Mouse (Mus musculus): ENCODE measurements at regions not wholly inside any gene's neighbourhood (a gene's known extent, or its start where the extent isn't known, plus 50 kb on each side); places are given as distances from the start of the nearest gene placed in this dataset.
"Not testable (repeated sequence)": the region's sequence is repeated elsewhere in the genome, so short reads cannot be mapped to it uniquely, and the experiment has no call there.

DNA sequence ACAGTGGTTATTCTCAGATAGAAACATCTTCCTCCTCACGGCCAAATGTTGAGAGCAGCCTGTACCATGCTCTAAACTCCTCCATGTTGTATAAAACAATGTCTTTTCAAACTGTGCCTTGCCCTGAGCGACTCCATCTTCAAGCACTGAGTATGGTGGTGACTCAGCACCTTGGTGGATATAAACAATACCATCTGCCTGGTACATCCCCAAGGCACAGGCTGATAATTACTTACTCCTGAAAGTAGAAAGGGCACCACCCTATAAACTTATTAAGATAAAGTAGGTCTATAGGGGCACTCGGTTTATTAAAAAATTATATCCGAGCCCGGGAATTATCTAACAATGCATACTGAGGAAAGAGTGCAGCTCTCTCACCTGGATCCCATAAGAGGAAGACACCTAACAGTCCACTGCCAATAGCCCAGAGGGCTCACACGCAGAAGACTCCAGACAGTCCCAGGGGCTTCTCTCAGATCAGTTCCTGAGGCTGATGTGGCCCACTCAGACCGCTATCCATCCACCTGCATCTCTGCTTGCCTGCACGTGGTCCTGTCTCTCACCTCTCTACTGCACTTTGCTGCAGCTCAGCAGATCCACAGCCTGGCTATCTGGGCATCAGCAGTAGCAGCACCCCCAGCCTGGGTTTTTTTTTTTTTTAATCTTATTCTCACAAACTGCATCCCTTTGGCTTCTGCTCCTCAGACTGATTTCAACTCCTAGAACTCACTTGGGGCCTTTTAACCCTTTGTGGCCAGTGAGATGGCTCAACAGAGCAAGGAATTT is 109.7 kb upstream of the Dlg1 start:
- DNase-seq (ENCODE audit: low spot score), result no peak

DNA sequence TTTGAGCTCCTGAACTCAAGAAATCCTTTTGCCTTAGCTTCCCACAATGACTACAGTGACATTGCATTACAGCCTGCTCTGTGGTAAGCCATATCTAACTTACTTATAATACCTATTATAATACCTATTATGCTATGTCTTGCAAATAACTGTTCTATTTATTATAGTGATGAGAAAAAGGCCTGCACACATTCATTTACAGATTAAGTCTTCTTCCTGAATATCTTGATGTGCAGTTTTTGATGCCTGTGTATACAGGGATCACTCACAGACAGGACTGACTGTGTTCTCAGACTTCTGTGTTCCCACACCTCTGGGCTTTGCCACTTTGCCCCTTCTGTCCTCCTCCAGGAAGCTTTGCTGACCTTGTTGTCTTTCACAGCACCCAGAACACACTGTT is 102.8 kb upstream of the Dlg1 start:
- DNase-seq (ENCODE audit: low spot score), result no peak

DNA sequence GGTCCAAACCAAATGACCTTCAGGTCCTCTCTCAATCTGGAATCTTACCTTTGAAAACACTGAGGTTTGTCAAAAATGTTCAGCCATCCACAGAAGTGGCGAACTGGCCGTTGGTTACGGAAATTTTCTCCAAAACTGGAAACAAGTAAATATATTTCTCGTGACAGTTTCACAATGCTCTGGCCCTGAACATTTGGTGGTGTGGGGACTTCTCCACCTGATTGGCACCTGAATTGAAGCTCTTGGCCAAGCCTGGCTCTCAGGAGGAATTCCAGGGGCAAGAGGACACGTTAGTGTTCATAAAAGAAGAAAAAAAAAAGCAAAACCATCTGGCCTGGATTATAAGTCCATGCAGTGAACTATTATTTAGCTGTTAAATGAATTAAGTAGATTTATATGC is 98.3 kb upstream of the Dlg1 start:
- DNase-seq (ENCODE audit: low spot score), result no peak

DNA sequence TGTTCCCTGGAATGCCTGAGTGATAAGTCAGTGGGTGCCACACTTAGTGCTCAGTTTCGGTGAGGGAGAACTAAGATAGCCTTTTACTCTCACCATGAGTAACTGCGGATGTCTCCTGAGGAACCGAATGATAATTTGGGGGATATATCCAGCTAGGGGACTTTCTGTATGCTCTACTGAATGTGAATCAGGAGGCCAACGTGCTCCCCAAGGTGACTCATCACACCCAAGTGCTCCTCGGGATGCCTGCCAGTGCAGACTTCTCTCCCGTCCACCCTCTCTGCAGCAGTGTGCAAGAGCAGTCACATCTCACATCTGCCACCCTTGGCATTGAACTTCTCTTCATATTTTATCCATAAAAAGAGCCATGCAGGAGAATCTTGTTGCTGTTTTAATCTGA is 94.9 kb upstream of the Dlg1 start:
- no peak for DNase-seq (ENCODE audit: low spot score)

DNA sequence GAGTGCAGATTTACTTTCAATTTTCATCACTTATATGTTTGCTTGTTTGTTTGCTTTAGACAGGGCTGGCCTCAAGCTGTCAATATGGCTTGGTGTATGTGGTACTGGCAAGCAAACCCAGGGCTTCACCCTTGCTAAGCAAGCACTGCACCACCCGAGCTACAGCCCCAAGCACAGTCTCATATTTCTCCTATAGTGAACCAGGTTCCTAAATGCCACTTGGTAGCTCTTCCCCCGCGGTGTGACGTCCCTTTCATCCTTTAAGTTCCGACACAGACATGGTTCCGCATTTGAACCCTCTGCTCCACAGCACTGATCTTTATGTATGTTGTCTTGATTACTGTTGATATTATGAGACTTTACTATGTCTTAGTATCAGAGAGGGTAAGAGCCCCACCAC is 93.4 kb upstream of the Dlg1 start:
- DNase-seq (ENCODE audit: low spot score), result no peak

DNA sequence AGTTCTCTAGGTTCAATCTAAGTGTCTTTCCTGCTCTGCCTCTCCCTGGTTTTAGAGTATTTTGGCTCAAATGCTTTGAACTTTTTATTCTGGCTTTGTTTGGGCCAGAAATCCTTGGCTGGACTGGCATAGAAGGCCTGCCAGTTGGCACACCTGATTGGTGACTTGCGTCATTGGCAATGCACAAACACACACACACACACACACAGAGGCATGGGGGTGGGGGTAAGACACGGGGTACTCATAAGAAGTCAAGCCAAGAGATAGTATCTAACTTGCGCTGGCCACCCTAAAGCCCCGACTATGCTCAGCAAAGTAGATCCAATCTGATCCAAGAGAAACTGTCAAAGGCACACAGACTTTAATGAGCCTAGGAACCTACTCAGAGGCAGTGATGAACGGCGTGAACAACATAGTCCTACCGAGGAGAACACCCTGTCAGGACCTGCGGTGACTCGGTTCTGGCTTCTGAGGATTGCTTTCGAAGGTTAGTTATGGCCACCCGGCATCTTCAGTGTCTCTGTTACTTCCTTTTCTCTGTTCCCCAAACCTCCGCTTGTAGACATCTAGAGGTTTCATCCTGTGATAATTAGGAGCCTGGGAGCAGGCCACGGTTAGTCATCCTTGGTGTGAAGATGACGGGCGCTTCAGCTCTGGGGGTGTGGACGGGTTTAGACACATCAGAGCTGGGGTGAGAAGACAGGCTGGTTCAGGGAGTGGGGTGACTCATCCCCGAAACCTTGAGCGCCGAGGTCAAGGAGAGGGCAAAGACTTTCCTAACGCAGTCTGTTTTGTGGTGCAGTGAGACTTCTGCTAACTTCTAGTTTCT is 92.7 kb upstream of the Dlg1 start:
- DNase-seq (ENCODE audit: low spot score), result no peak

DNA sequence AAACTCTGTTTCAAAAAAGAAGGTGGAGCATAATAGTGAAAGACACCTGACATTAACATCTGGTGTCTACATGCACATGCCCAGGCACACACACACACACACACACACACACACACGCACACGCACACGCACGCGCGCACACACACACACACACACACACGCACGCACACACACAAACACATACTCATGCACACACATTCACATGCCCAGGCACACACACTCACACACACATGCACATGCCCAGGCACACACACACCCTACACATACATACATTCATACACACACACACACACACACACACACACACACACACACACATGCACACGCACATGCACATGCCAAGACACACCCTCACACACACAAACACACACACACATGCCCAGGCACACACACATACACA is 89.4 kb upstream of the Dlg1 start:
- not testable (repeated sequence) for DNase-seq (ENCODE audit: low spot score)

DNA sequence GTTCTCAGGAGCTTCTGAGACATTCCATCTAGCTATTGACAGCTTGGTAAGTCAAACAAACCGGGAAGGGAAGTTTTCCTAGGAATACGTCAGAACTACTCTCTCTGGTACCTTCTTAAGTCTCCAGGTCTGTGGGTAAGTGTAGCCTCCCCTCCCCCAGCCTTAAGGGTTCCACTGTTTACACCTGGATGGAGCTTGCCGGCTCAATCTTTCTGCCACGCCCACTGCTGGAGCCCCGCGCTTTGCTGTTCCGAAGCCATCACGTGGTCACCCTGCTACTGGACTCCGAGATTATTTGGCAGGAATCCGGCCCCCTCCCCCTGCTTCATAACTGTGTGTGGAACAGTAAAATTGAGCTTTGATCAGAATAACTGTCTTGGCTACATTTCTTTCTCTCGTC is 87.6 kb upstream of the Dlg1 start:
- not testable (repeated sequence) for DNase-seq (ENCODE audit: low spot score)

DNA sequence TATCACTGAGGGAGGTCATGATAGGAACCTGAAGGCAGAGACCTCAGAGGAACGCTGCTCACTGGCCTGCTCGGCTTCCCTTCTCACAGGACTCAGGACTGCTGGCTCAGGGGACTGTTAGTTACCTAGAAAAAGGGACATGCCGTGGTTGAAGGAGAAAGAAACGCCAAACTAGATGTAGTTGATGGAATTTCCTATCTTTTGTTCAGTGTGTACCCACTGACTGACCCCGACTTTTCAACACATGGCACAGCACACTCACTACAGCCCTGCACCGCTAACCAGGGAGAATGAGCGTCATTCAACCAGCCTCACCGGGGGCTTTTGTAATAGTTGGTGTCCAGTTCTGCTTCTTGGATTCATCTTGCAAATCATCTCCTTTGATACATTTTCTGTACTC is 86.8 kb upstream of the Dlg1 start:
- no peak for DNase-seq (ENCODE audit: low spot score)

DNA sequence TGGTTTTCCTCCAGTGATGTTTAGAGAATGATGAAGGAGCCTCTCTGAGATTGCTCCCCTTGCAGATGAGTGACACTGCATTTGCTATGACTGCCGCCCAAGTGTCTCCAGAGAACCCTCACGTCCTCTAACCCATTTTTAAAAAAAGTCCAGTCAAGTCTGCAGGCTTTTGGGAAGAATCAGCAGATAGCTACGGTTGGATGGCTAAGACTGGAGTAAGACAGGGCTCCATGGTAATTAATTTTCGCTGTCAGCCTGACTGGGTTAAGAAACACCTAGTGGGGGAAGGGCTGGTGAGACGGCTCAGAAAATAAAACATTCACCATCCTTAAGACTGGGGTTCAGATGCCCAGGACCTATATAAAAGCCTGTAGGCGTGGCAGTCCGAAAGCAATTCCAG is 85.9 kb upstream of the Dlg1 start:
- DNase-seq (ENCODE audit: low spot score), result no peak

DNA sequence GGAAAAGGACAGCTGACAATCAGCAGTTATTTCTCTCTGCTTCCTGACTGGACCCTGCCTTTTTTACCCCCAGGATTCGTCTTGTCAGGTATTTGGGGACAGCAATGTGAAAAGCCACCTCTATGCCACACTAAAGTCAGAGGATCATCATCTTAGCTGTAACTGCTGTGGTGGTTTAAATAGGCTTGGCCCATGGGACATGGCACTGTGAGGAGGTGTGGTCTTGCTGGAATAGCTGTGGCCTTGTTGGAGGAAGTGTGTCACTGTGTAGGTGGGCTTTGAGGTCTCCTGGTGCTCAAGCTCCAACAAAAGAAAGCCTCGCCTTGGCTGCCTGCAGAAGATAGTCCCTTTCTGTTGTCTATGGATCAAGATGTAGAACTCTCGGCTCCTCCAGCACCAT is 83.9 kb upstream of the Dlg1 start:
- DNase-seq (ENCODE audit: low spot score), result no peak

DNA sequence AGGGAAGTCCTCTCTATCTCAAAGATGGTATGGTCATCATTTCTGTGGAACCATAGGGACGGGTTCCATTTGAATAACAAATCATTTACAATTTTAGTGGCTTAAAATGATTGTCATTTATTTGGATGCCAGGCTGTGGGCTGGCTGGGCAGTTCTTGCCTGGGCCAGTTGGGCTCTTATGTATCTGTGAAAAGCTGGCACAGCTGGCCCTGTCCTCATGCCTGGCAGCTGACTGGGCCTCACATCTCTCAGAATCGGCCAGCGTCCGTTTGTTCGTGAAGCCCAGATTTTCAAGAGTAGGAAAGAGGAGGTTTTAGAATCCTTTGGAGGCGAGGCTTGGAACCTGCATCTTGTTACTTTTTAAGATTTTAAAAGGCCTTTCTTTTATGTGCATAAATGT is 82.5 kb upstream of the Dlg1 start:
- no peak for DNase-seq (ENCODE audit: low spot score)

DNA sequence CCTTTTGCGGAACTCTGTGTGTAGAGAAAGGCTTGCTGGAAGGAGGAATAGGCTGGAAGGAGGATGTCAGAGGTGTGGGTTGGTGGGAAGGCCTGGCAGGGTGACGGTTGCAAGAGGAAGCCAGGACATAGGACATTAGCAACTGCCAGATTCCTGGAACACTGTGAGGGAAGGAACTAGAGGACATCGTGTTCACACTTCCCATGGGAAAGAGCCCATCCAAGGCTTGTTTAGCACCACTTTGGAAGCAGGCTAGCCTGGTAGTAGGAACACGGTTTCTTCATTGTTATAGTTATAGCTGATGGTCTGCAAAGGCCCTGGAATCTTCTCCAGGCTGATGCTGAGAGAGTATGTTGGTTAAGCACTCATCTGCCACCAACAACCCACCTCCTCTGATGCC is 80.4 kb upstream of the Dlg1 start:
- DNase-seq (ENCODE audit: low spot score), result no peak

DNA sequence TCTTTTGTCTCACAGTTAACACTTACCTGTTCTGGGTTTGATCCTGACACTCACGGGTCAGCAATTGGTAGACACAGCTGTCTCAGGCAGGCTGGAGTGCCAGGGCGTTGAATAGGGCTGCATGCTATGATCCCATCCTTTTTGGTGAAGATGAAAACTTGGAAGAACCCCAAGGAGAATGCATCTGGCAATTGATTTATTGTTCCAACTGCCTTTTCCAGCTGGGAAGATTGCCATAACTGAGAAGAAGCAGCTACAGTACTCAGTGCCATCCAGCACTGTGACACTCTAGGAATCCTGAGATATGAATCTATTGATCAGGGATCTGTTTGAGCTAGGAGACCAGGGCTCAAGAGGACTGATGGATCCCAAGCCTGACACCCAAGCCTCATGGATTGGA is 79.6 kb upstream of the Dlg1 start:
- DNase-seq (ENCODE audit: low spot score), result no peak

DNA sequence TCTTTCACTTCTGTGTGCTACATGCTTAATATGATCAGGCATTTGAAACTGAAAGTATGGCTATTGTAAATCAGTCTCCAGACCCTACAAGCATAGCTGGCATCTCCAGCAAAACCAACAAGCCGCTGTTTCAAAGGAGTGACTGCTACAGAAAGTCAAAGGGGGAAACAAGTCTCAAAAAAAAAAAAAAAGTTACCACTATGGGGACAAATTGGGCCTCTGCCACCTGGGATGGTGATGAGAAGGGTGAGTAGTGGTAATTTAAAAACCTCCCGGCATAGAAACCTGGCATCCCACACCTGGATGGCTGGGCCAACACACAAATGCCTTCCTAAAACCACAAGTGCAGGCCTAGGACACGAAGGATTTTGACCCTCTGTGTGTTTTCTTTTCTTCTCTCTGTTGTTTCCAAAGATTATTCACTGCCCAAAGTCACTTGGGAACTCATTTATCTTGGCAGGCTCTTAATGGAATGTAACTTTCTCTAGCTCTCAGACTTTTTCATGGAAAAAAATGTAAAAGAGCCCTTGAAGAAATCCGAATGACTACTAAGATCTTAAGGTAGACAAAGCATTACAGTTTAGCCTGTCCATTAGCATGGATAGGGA is 78.9 kb upstream of the Dlg1 start:
- no peak for DNase-seq (ENCODE audit: low spot score)

DNA sequence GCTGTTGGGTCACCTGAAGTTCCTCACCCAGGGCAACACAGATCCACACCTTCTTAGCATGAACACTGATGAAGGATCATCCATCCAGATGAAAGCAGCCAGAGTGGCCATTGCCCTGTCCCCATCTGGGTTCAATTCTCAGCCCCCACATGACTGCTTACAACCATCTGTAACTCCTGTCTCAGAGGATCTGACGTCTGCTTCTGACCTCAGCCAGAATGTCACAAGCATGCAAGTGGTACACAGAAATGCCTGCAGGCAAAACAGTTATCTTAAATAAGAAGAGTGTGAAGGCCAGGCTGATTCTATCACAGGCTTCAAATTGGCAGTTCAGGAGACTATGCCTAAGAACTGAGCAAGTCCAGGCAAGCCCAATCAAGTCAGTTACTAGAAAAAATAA is 76.2 kb upstream of the Dlg1 start:
- DNase-seq (ENCODE audit: low spot score), result no peak

DNA sequence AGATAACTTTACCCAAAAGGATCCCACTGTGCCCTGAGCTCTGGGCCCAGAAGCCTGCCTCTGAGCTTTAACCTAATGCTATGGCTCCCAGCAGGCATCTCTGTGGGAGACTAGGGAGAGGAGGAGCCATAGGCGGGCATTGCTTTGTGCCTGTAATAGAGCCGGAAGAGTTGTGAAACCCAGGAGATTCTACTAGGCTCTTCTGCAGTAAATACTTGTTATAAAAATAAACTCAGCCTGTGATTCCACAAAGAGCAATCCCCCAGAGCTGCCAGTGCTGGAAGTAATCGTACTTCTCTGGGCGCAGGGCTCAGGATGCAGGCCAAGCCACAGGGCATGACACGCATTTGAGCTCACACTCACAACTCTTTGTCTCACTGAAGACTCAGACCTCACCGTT is 73.7 kb upstream of the Dlg1 start:
- DNase-seq (ENCODE audit: low spot score), result no peak

DNA sequence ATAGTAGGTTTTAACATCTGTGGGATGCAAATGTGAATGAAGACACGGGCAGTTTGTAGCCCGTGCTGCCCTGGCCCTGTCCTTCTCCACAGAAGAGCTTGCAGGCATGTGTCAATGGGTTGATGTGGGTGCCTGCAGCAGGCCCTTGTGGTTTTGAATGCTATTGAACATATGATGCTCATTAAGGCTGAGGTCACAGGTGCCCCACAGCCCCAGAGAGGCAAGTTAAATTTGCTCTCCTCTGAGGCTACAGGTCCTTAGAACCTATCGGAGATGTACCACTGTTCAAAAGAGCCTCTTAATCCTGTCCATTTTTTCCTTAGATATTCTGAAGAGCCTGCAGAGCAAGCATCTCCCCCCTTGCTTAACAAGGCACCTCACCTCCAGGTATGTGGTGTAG is 71.7 kb upstream of the Dlg1 start:
- no peak for DNase-seq (ENCODE audit: low spot score)

DNA sequence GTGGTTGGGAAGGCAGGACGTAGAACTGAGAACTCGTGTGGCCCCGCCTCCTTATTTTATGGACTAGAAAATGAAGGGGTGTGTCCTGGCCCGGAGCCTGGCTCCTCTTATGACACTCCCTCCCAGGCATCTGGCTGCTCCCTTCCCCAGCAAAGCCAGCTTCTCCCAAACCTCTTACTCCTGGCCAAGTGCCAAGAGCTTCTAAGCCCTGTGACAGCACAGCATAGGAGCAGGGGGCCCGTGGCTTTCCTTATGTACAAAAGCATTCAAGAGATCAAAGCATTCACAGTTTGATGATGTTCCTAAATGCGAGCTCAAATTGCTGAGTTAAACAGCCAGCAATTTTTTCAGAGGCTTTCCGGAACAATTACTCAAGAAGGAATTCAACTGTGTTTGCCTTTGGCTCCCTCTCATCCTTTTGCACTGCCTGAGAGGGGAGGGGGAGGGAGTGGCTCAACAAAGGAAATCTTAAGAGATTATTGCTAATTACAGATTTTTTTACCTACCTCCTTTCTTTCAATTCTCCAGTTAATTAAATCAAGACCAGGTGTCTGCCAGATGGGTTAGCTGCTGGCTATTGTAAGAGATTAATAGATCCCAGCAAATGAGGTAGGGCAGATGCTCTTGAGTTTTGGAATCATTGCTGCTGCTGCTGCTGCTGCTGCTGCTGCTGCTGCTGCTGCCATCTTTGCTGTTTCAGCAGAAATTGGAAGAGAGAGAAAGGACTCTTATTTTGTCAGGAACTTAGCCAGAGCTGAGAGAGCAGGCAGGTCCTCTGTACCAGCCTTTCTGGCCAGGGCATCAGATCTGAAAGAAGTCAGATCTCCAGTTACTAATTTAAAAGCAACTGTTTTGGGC is 71.0 kb upstream of the Dlg1 start:
- peak; percentile 24 for DNase-seq (ENCODE audit: low spot score)

DNA sequence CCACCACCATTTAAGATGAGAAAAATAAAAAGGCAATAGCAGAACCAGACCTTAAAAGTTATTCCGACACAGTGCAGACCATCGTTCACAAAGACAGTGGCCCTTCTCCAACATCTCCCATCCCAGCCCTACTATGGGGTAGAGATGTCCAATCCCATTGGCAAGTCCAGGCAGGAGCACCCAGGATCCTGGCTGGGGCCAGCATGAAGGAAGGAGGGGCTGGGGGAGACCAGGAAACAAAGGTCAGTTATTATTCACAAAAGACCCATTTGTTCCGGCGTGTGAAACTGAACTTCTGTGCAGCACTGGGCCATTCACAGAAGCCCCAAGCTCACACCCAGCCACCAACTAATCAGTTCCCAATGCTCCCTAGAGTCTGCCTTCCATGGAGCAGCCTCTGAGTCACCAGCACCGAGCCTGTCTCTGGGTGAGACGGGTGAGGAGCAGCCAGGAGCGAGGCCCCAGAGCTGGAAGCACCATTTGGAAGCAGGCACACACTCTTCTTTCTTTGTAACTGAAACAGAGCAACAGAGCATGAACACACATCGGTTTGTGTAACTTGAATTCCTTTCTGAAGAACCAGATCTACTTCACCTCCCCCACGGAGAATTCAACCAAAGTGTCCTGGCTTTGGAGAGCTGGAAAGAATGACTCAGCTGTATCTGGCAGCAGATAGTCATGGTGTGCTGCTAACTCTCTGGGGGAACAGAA is 70.1 kb upstream of the Dlg1 start:
- DNase-seq (ENCODE audit: low spot score), result no peak

DNA sequence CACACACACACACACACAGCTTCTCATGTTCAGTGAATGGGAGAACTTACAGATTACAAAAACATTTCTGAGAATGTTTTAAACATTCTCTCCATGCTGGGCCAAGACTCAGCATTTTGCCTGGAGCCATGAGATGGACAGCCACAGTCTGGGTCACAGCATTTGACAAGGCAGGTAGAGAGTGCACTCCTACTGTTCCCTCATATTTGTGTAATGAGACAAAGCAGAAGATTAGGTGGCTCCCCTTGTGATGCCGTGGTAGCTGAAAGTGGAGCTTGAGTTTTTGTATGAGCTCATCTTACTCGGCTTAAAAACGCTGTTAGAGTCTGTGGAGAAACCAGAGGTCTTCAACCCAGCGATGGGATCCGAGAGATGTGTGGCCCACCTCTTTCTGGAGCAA is 65.3 kb upstream of the Dlg1 start:
- no peak for DNase-seq (ENCODE audit: low spot score)
